Mouse (Mus musculus) brain, embryonic 14.5 days (tissue): ENCODE measurements around the gene Pnmal1.

ENCODE experiments used
- CTCF ChIP-seq: fragments of 200-500 bp; IDR thresholded peaks from 2 replicates; pipeline ENCODE4 v1.5.1; 2012; ENCODE audit warnings: inconsistent platforms, mild to moderate bottlenecking, moderate library complexity, borderline replicate concordance; ENCODE audit not compliant: insufficient read depth, insufficient read length; ENCODE audit errors: extremely low read depth
- POLR2A ChIP-seq: fragments of 200-500 bp; IDR thresholded peaks from 2 replicates; pipeline ENCODE4 v1.6.1; 2012; ENCODE audit warnings: mild to moderate bottlenecking, inconsistent platforms, borderline replicate concordance; ENCODE audit not compliant: poor library complexity, insufficient read depth, insufficient read length, severe bottlenecking; ENCODE audit errors: extremely low read depth

DNA sequence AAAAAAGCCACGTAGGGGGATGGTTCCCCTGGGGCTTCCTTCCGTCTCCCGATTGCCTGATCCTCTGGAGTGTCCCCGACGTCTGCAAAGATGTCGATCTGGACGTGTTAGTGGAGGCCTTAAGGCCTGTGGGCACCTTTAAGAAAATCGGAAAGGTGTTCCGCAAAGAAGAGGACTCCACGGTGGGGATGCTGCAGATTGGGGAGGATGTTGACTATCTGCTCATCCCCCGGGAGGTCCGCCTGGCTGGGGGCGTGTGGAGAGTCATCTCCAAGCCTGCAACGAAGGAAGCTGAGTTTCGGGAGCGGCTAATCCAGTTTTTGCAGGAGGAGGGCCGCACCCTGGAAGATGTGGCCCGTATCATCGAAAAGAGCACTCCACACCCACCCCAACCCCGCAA, 34.9 kb downstream of the Pnmal1 start:
- TF ChIP-seq POLR2A (no peak), CTCF (no peak)
